16 mouse cellular contexts compared by ENCODE assay signal in the genomic region with DNA sequence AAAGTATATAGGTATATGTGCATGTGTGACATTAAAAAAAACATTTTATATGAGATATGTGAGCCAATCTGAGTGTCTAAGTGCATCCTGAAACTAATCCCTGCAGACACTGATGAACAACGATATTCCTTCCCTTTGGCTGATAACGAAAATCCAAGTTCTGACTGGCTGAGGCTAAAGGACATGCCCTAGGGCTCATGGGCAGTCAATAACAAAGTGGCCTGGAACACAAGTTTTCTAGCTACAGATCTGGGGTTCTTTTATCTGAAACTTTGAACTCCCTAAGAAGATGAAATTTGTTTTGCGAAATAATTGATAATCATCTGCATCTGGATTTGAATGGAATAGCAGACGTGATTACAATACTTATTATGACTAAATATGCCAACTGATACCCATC.
"Had no signal": no experiment of that assay in that cellular context is flagged by ENCODE, and none has a peak within 500 bp of the region (broad histone marks: within the 10 kb centered on the region; RNA-seq: fewer than 3 reads in every experiment).

No protein-coding gene starts in this region.

- H3K36me3 ChIP-seq: neural tube, embryonic 13.5 days; neural tube, embryonic 15.5 days; stomach, embryonic 15.5 days had no signal

- H3K4me2 ChIP-seq: neural tube, embryonic 13.5 days; neural tube, embryonic 15.5 days; stomach, embryonic 15.5 days had no signal

- H3K27me3 ChIP-seq: neural tube, embryonic 13.5 days; neural tube, embryonic 15.5 days; stomach, embryonic 15.5 days had no signal

- H3K4me3 ChIP-seq: neural tube, embryonic 13.5 days; neural tube, embryonic 15.5 days; stomach, embryonic 15.5 days had no signal

- H3K9ac ChIP-seq: neural tube, embryonic 13.5 days; neural tube, embryonic 15.5 days; stomach, embryonic 15.5 days had no signal

- H3K9me3 ChIP-seq: neural tube, embryonic 13.5 days; neural tube, embryonic 15.5 days; stomach, embryonic 15.5 days had no signal

- H3K27ac ChIP-seq: neural tube, embryonic 13.5 days; neural tube, embryonic 15.5 days; stomach, postnatal 0 days had no signal

- DNase-seq: retina, postnatal 1 day; right cerebral cortex, adult 18-20 months; right cerebral cortex, postnatal 14 days; right cerebral cortex, postnatal 25 days; right cerebral cortex, postnatal 4 days; spleen, adult 18-20 months; thymus, adult 18-20 months; thymus, adult 2 months; thymus, postnatal 14 days; thymus, postnatal 25 days; thymus, postnatal 36 days; thymus, postnatal 4 days had no signal
